ENCODE assay signal across 8 mouse cellular contexts in genomic region chr11:69670786-69671725, GRCm38 (mm10). TPM values are rescaled to one million over a fixed set of nuclear protein-coding genes. Genes with fewer than 3 reads are reported as not detected.
A peak's percentile ranks its signal among the peaks of the same experiment; 100 is the strongest.
DNase-seq lines count a peak whose midpoint lies in the region; ATAC-seq and TF ChIP-seq lines count a peak whose summit lies in the region.

No protein-coding gene starts in this region.

- peak; percentile 72 for ATAC-seq in heart, embryonic 15.5 days (replicated peaks; ENCODE audit: insufficient number of reproducible peaks, insufficient read depth, low FRiP score, low read depth)
- peak; percentile 63 for ATAC-seq in liver, embryonic 14.5 days (ENCODE audit: insufficient read depth)
- ATAC-seq in neural tube, embryonic 11.5 days (ENCODE audit: insufficient read depth, low FRiP score, low TSS enrichment), result peak; percentile 48
- ATAC-seq in stomach, postnatal 0 days (ENCODE audit: low FRiP score, low TSS enrichment), result peak; percentile 84

- H3K36me3 ChIP-seq in heart, embryonic 15.5 days, result peaks cover 73% of the 10 kb centered on the region
- peaks cover 66% of the 10 kb centered on the region for H3K36me3 ChIP-seq in liver, embryonic 14.5 days (replicated peaks; ENCODE audit: control insufficient read depth, insufficient read depth, low read depth)
- H3K36me3 ChIP-seq in neural tube, embryonic 11.5 days (ENCODE audit: control insufficient read depth, insufficient read depth, low read length), result peaks cover 29% of the 10 kb centered on the region
- peaks cover 24% of the 10 kb centered on the region for H3K36me3 ChIP-seq in stomach, postnatal 0 days (ENCODE audit: control insufficient read depth, insufficient read depth, low read length)

- peak overlapping the region; percentile 94 for H3K27ac ChIP-seq in brown adipose tissue, adult 24 weeks (replicated peaks; ENCODE audit: low read depth, low read length)
- peak overlapping the region; percentile 95 for H3K27ac ChIP-seq in heart, embryonic 15.5 days
- H3K27ac ChIP-seq in liver, embryonic 14.5 days, result peak overlapping the region; percentile 97
- H3K27ac ChIP-seq in neural tube, embryonic 11.5 days (ENCODE audit: low read depth, low read length), result peak overlapping the region; percentile 96
- H3K27ac ChIP-seq in stomach, postnatal 0 days (replicated peaks), result peak overlapping the region; percentile 99

- peak overlapping the region; percentile 95 for H3K4me3 ChIP-seq in brown adipose tissue, adult 24 weeks (ENCODE audit: insufficient read depth, low read depth, low read length)
- peak overlapping the region; percentile 84 for H3K4me3 ChIP-seq in heart, embryonic 15.5 days
- peak overlapping the region; percentile 77 to 94 for H3K4me3 ChIP-seq in liver, embryonic 14.5 days (ENCODE audit: insufficient read depth in 1 of 2, low read depth in 2 of 2, low read length in 2 of 2)
- H3K4me3 ChIP-seq in neural tube, embryonic 11.5 days (ENCODE audit: low read depth, low read length), result peak overlapping the region; percentile 97
- H3K4me3 ChIP-seq in stomach, postnatal 0 days (ENCODE audit: low read depth, low read length), result peak overlapping the region; percentile 99

- no peaks in the 10 kb centered on the region for H3K4me1 ChIP-seq in brown adipose tissue, adult 24 weeks (ENCODE audit: control insufficient read depth, insufficient read depth, insufficient read length, low read length)
- H3K4me1 ChIP-seq in heart, embryonic 15.5 days (replicated peaks), result peaks cover 23% of the 10 kb centered on the region
- peaks cover 13 to 17% of the 10 kb centered on the region in 2 experiments for H3K4me1 ChIP-seq in liver, embryonic 14.5 days (replicated peaks; ENCODE audit: control insufficient read depth in 2 of 2, insufficient read depth in 2 of 2, low read length in 1 of 2)
- peaks cover 16% of the 10 kb centered on the region for H3K4me1 ChIP-seq in neural tube, embryonic 11.5 days (ENCODE audit: control insufficient read depth, insufficient read depth, low read length)
- no peaks in the 10 kb centered on the region; the same call in 1 of the 2 replicates for H3K4me1 ChIP-seq in stomach, postnatal 0 days (replicated peaks; ENCODE audit: control insufficient read depth, insufficient read depth)

- no peaks in the 10 kb centered on the region for H3K27me3 ChIP-seq in heart, embryonic 15.5 days
- H3K27me3 ChIP-seq in liver, embryonic 14.5 days (ENCODE audit: control insufficient read depth, insufficient read depth, low read length), result no peaks in the 10 kb centered on the region
- no peaks in the 10 kb centered on the region for H3K27me3 ChIP-seq in neural tube, embryonic 11.5 days (ENCODE audit: control insufficient read depth, insufficient read depth, low read length)
- no peaks in the 10 kb centered on the region for H3K27me3 ChIP-seq in stomach, postnatal 0 days (ENCODE audit: control insufficient read depth, insufficient read depth, low read length)

- no peaks in the 10 kb centered on the region for H3K9me3 ChIP-seq in heart, embryonic 15.5 days (replicated peaks)
- no peaks in the 10 kb centered on the region for H3K9me3 ChIP-seq in liver, embryonic 14.5 days (ENCODE audit: control insufficient read depth, low read length)
- no peaks in the 10 kb centered on the region for H3K9me3 ChIP-seq in neural tube, embryonic 11.5 days (ENCODE audit: control insufficient read depth, low read length)
- no peaks in the 10 kb centered on the region for H3K9me3 ChIP-seq in stomach, postnatal 0 days (ENCODE audit: control insufficient read depth, low read length)

- TF ChIP-seq CTCF in liver, embryonic 14.5 days (IDR thresholded peaks at IDR 0.05; ENCODE audit: low read depth), result no peak
- TF ChIP-seq CTCF in stomach, postnatal 0 days (IDR thresholded peaks at IDR 0.05; ENCODE audit: low read depth), result peak; percentile 42

- under 1% methylated on average over 58 of the region's 61 CpGs for WGBS in heart, embryonic 15.5 days
- WGBS in liver, embryonic 14.5 days (ENCODE audit: insufficient replicate concordance), result under 1% methylated on average over 58 of the region's 61 CpGs
- WGBS in neural tube, embryonic 11.5 days, result 1% methylated on average over 56 of the region's 61 CpGs
- under 1% methylated on average over 57 of the region's 61 CpGs for WGBS in stomach, postnatal 0 days

- peak overlapping the region; percentile 99 for H3K9ac ChIP-seq in heart, embryonic 15.5 days
- peak overlapping the region; percentile 99 for H3K9ac ChIP-seq in liver, embryonic 14.5 days (replicated peaks)
- peak overlapping the region; percentile 99 for H3K9ac ChIP-seq in neural tube, embryonic 11.5 days (ENCODE audit: low read length)
- H3K9ac ChIP-seq in stomach, postnatal 0 days (ENCODE audit: low read length), result peak overlapping the region; percentile 100

- TF ChIP-seq EP300 in liver, embryonic 14.5 days (IDR thresholded peaks at IDR 0.05; ENCODE audit: low read depth), result 0 out of 2 replicates have a peak, but pooled peaks have one; percentile 13
- peak; percentile 91 for TF ChIP-seq EP300 in stomach, postnatal 0 days (optimal IDR thresholded peaks at IDR 0.05)

- peak overlapping the region; percentile 74 for H3K4me2 ChIP-seq in heart, embryonic 15.5 days
- peak overlapping the region; percentile 97 for H3K4me2 ChIP-seq in liver, embryonic 14.5 days (ENCODE audit: low read depth)
- peak overlapping the region; percentile 86 for H3K4me2 ChIP-seq in neural tube, embryonic 11.5 days (ENCODE audit: low read depth)
- H3K4me2 ChIP-seq in stomach, postnatal 0 days (replicated peaks; ENCODE audit: low read depth), result peak overlapping the region; percentile 88

- DNase-seq in CD4-positive, CD25-positive, alpha-beta regulatory T cell, adult 2 months (ENCODE audit: low read depth, low spot score), result peak; percentile 98
- DNase-seq in fibroblast of lung, adult 2 months (ENCODE audit: low read depth), result peak; percentile 83
- peak; percentile 97 for DNase-seq in kidney, postnatal 25 days
- peak; percentile 85 to 88 (median 87) for DNase-seq in liver, embryonic 14.5 days (ENCODE audit: low read depth in 3 of 3, low spot score in 3 of 3)
- DNase-seq in neural tube, embryonic 11.5 days (ENCODE audit: low spot score), result peak; percentile 95
- DNase-seq in stomach, postnatal 0 days (ENCODE audit: low spot score), result peak; percentile 97

RNA-seq across cellular contexts. Expression of gene Eif4a1, which starts 1.2 kb away (rescaled TPM):
- polyA plus RNA-seq in brown adipose tissue, adult 24 weeks (2012; ENCODE audit: insufficient read depth, insufficient read length, missing spikeins), result 268 and 317 TPM in 2 replicates
- polyA plus RNA-seq in heart, embryonic 15.5 days (2015; fragmentation: Nextera tagmentation; extraction: Ambion mirVana), result 310 and 340 TPM in 2 replicates
- 312 and 420 TPM in 2 replicates for polyA plus RNA-seq in liver, embryonic 14.5 days (2012; rRNA removed)
- polyA plus RNA-seq in liver, embryonic 14.5 days (2014; fragmentation: Nextera tagmentation; extraction: Ambion mirVana), result 316 TPM in 2 replicates
- polyA plus RNA-seq in neural tube, embryonic 11.5 days (2014; fragmentation: Nextera tagmentation; extraction: Ambion mirVana), result 781 and 824 TPM in 2 replicates
- 339 and 351 TPM in 2 replicates for polyA plus RNA-seq in stomach, postnatal 0 days (2015; fragmentation: Nextera tagmentation; extraction: Ambion mirVana)

RNA-seq across cellular contexts. Expression of gene Cd68, which starts 5.1 kb away (rescaled TPM):
- 10.3 and 12.1 TPM in 2 replicates for polyA plus RNA-seq in brown adipose tissue, adult 24 weeks (2012; ENCODE audit: insufficient read depth, insufficient read length, missing spikeins)
- polyA plus RNA-seq in heart, embryonic 15.5 days (2015; fragmentation: Nextera tagmentation; extraction: Ambion mirVana), result 8.7 and 18.6 TPM in 2 replicates
- 9.4 and 12.3 TPM in 2 replicates for polyA plus RNA-seq in liver, embryonic 14.5 days (2012; rRNA removed)
- 17.7 and 18.9 TPM in 2 replicates for polyA plus RNA-seq in liver, embryonic 14.5 days (2014; fragmentation: Nextera tagmentation; extraction: Ambion mirVana)
- 5.5 and 6.7 TPM in 2 replicates for polyA plus RNA-seq in neural tube, embryonic 11.5 days (2014; fragmentation: Nextera tagmentation; extraction: Ambion mirVana)
- 16.7 and 17.9 TPM in 2 replicates for polyA plus RNA-seq in stomach, postnatal 0 days (2015; fragmentation: Nextera tagmentation; extraction: Ambion mirVana)

RNA-seq across cellular contexts. Expression of gene Mpdu1, which starts 8.6 kb away (rescaled TPM):
- polyA plus RNA-seq in brown adipose tissue, adult 24 weeks (2012; ENCODE audit: insufficient read depth, insufficient read length, missing spikeins), result 73.8 and 102 TPM in 2 replicates
- 38.8 and 48.1 TPM in 2 replicates for polyA plus RNA-seq in heart, embryonic 15.5 days (2015; fragmentation: Nextera tagmentation; extraction: Ambion mirVana)
- 40.4 and 60.1 TPM in 2 replicates for polyA plus RNA-seq in liver, embryonic 14.5 days (2012; rRNA removed)
- 13.8 and 16.0 TPM in 2 replicates for polyA plus RNA-seq in liver, embryonic 14.5 days (2014; fragmentation: Nextera tagmentation; extraction: Ambion mirVana)
- 26.8 and 30.0 TPM in 2 replicates for polyA plus RNA-seq in neural tube, embryonic 11.5 days (2014; fragmentation: Nextera tagmentation; extraction: Ambion mirVana)
- 69.1 and 72.6 TPM in 2 replicates for polyA plus RNA-seq in stomach, postnatal 0 days (2015; fragmentation: Nextera tagmentation; extraction: Ambion mirVana)

RNA-seq across cellular contexts. Expression of gene Senp3, which starts 10.8 kb away (rescaled TPM):
- 49.9 and 65.3 TPM in 2 replicates for polyA plus RNA-seq in brown adipose tissue, adult 24 weeks (2012; ENCODE audit: insufficient read depth, insufficient read length, missing spikeins)
- polyA plus RNA-seq in heart, embryonic 15.5 days (2015; fragmentation: Nextera tagmentation; extraction: Ambion mirVana), result 47.1 and 54.8 TPM in 2 replicates
- 37.0 and 45.8 TPM in 2 replicates for polyA plus RNA-seq in liver, embryonic 14.5 days (2012; rRNA removed)
- polyA plus RNA-seq in liver, embryonic 14.5 days (2014; fragmentation: Nextera tagmentation; extraction: Ambion mirVana), result 21.0 and 24.5 TPM in 2 replicates
- 88.6 and 93.8 TPM in 2 replicates for polyA plus RNA-seq in neural tube, embryonic 11.5 days (2014; fragmentation: Nextera tagmentation; extraction: Ambion mirVana)
- polyA plus RNA-seq in stomach, postnatal 0 days (2015; fragmentation: Nextera tagmentation; extraction: Ambion mirVana), result 30.5 and 32.4 TPM in 2 replicates

RNA-seq across cellular contexts. Expression of gene Tnfsf13, which starts 14.5 kb away (rescaled TPM):
- polyA plus RNA-seq in brown adipose tissue, adult 24 weeks (2012; ENCODE audit: insufficient read depth, insufficient read length, missing spikeins), result 4.1 and 4.9 TPM in 2 replicates
- polyA plus RNA-seq in heart, embryonic 15.5 days (2015; fragmentation: Nextera tagmentation; extraction: Ambion mirVana), result 0.54 and 0.99 TPM in 2 replicates
- polyA plus RNA-seq in liver, embryonic 14.5 days (2012; rRNA removed), result 0.21 and 0.26 TPM in 2 replicates
- 0.20 TPM in 1 of 2 replicates, not detected in the other for polyA plus RNA-seq in liver, embryonic 14.5 days (2014; fragmentation: Nextera tagmentation; extraction: Ambion mirVana)
- polyA plus RNA-seq in neural tube, embryonic 11.5 days (2014; fragmentation: Nextera tagmentation; extraction: Ambion mirVana), result 0.19 TPM in 1 of 2 replicates, not detected in the other
- polyA plus RNA-seq in stomach, postnatal 0 days (2015; fragmentation: Nextera tagmentation; extraction: Ambion mirVana), result 0.50 and 0.75 TPM in 2 replicates

Comparison
In these comparisons a context has a peak if more than half of its experiments do, and no peak if none do; other contexts are left out.
1. Peak in every context shown above with its lines: DNase-seq, ATAC-seq, H3K4me3 ChIP-seq and H3K27ac ChIP-seq.